Mouse (Mus musculus): ENCODE measurements around the gene Smad3. TPM values are rescaled to one million over a fixed set of nuclear protein-coding genes. Genes with fewer than 3 reads are reported as not detected.

Gene Smad3
- polyA plus RNA-seq, 1 experiment, result 6.1 TPM

DNA sequence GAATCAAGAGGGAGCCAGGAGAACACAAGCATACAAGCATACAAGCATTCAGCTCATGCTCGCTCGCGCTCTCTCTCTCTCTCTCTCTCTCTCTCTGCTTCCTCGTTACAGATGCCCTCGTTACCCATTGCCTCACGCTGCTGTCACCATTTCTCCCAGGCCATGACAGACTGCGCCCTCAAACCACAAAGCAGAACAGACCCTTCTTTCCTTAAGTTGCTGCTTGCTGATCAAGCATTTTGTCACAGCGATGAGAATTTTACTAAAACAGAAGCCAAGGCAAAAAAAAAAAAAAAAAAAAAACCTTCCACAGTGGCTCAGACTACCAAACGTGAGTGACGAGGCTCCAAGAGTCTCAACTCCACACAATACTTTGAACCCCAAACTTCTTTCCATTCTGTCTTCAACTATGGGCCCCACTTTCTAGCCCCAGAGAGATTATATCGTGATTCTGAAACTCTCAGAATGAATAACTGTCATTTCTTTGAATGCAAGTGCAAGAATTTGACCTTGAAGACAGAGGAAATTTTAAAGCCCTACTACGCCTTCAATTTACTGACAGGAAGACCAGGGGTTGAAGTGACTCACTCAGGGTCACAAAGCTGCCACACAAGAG, 19.6 kb downstream of the Smad3 start:
- H3K27ac ChIP-seq (ENCODE audit: control insufficient read depth, insufficient read depth, low read depth, low read length), result no peak overlapping the region
- H3K4me1 ChIP-seq (ENCODE audit: control insufficient read depth, insufficient read depth, low read length), result no peaks in the 10 kb centered on the region
- H3K27me3 ChIP-seq (ENCODE audit: control insufficient read depth, insufficient read depth, low read length), result no peaks in the 10 kb centered on the region
- no peak for TF ChIP-seq CTCF (IDR thresholded peaks at IDR 0.05; ENCODE audit: control insufficient read depth, insufficient read depth, insufficient replicate concordance, low read depth, low read length)
- no peak for TF ChIP-seq POLR2A (IDR thresholded peaks at IDR 0.05; ENCODE audit: control insufficient read depth, low read depth, low read length)
- no peak overlapping the region for H3K4me3 ChIP-seq (ENCODE audit: control insufficient read depth, low read depth, low read length)
- H3K36me3 ChIP-seq (ENCODE audit: control insufficient read depth, insufficient read depth, low read length), result no peaks in the 10 kb centered on the region

DNA sequence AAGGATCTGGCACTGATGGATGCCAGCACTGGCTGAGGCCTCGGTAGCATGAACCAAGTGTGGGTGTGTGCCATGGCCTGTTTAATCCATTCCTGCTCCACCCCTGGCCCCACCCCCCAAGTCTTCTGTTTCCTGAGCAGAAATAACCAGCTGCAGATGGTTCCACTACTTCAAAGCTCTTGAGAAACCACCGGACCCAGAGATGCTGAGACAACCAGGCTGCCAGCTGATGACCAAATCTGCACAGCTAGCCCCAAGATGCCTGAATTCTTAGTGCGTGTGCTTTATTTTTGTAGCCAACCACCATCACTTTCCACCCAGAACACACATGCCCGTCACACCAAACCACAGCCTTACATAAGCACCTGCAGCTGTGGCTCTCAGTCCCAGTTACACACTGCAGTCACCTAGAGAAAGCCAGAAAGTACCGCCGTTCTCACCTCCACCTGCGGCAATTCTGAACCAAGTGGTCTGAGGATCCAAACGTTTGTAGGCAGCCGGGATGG, 20.3 kb downstream of the Smad3 start:
- Histone ChIP-seq H3K4me3 (ENCODE audit: control insufficient read depth, low read depth, low read length) (no peak overlapping the region), H3K4me1 (ENCODE audit: control insufficient read depth, insufficient read depth, low read length) (no peaks in the 10 kb centered on the region), H3K27me3 (ENCODE audit: control insufficient read depth, insufficient read depth, low read length) (no peaks in the 10 kb centered on the region), H3K27ac (ENCODE audit: control insufficient read depth, insufficient read depth, low read depth, low read length) (no peak overlapping the region), H3K36me3 (ENCODE audit: control insufficient read depth, insufficient read depth, low read length) (no peaks in the 10 kb centered on the region)
- TF ChIP-seq POLR2A (IDR thresholded peaks at IDR 0.05; ENCODE audit: control insufficient read depth, low read depth, low read length), result no peak
- TF ChIP-seq CTCF (IDR thresholded peaks at IDR 0.05; ENCODE audit: control insufficient read depth, insufficient read depth, insufficient replicate concordance, low read depth, low read length), result no peak

DNA sequence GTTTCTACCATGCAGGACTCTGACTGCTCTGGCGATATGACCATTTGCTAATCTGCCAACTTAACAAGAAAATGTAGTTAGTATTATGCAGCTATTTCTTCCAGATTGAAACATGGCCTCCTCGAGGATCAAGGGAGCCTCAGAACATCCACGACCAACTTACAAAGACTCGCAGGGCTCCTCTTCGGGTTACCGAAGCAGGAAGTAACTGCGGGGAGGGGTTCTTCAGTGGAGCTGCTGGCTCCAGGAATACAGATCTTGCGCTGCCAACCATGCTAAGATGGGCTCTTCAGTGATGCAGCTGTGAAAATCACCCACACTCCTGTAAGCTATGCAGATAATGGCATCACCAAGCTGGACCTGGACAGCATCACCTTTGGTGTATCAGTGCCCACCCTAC, 23.5 kb downstream of the Smad3 start:
- H3K4me1 ChIP-seq (ENCODE audit: control insufficient read depth, insufficient read depth, low read length), result no peaks in the 10 kb centered on the region
- no peaks in the 10 kb centered on the region for H3K36me3 ChIP-seq (ENCODE audit: control insufficient read depth, insufficient read depth, low read length)
- H3K4me3 ChIP-seq (ENCODE audit: control insufficient read depth, low read depth, low read length), result peak overlapping the region; percentile 57
- no peaks in the 10 kb centered on the region for H3K27me3 ChIP-seq (ENCODE audit: control insufficient read depth, insufficient read depth, low read length)
- no peak overlapping the region for H3K27ac ChIP-seq (ENCODE audit: control insufficient read depth, insufficient read depth, low read depth, low read length)
- TF ChIP-seq POLR2A (IDR thresholded peaks at IDR 0.05; ENCODE audit: control insufficient read depth, low read depth, low read length) (no peak), CTCF (IDR thresholded peaks at IDR 0.05; ENCODE audit: control insufficient read depth, insufficient read depth, insufficient replicate concordance, low read depth, low read length) (no peak)

DNA sequence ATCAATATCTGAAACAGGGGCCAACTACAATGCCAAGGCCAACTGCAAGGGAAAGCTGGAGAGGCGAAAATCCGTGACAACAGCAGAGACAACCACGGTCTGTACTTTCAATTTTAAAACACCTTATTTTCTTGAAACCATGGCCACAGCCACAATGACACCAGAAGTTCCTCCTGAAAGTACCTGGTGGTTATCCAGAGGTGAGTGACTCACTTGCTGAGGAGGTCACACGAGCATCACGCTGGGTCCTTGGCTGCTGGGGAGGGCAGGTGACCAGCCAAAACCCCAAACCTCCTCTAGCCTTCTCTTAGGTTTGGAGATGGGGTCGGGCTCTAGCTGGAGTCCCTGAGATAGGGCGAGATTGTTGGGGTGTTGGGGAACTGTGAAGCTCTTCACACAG, 25.1 kb downstream of the Smad3 start:
- TF ChIP-seq POLR2A (IDR thresholded peaks at IDR 0.05; ENCODE audit: control insufficient read depth, low read depth, low read length) (no peak), CTCF (IDR thresholded peaks at IDR 0.05; ENCODE audit: control insufficient read depth, insufficient read depth, insufficient replicate concordance, low read depth, low read length) (no peak)
- no peaks in the 10 kb centered on the region for H3K4me1 ChIP-seq (ENCODE audit: control insufficient read depth, insufficient read depth, low read length)
- H3K27ac ChIP-seq (ENCODE audit: control insufficient read depth, insufficient read depth, low read depth, low read length), result no peak overlapping the region
- H3K27me3 ChIP-seq (ENCODE audit: control insufficient read depth, insufficient read depth, low read length), result no peaks in the 10 kb centered on the region
- H3K4me3 ChIP-seq (ENCODE audit: control insufficient read depth, low read depth, low read length), result peak overlapping the region; percentile 41
- H3K36me3 ChIP-seq (ENCODE audit: control insufficient read depth, insufficient read depth, low read length), result no peaks in the 10 kb centered on the region

DNA sequence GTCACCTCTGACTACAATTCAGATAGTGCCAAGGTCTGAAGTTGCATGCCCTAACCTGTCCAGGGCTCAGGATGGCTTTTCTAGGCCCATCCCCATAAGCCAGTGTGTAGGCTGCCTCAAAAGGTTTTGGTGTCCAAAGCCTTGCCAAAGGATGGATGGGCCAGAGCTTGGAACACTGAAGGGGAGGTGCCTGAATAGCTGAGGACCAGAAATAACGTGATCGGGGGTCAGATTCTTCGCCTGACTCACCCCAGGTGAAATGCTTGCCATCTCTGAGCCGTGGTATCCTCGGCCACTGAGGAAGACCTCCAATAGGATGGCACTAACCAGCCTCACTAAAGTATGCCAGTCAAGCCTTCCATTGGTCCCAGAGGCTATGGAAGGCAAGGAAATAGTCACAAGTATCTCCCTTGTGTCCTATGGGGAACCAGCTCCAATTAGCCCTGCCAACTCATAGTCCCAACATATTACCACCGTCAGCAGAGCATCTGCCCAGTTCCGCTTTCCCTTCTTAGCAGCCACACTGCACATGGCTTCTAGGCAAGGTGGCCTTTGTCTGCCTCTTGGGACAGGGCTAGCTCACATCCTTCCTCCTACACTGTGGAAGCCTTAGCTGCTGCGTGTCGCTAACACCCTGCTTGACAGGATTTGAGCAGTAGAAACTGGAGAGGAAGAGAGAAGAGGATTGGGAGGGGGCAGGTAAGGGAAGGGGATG, 26.5 kb downstream of the Smad3 start:
- Histone ChIP-seq H3K4me1 (ENCODE audit: control insufficient read depth, insufficient read depth, low read length) (no peaks in the 10 kb centered on the region), H3K27me3 (ENCODE audit: control insufficient read depth, insufficient read depth, low read length) (no peaks in the 10 kb centered on the region)
- TF ChIP-seq CTCF (IDR thresholded peaks at IDR 0.05; ENCODE audit: control insufficient read depth, insufficient read depth, insufficient replicate concordance, low read depth, low read length) (no peak), POLR2A (IDR thresholded peaks at IDR 0.05; ENCODE audit: control insufficient read depth, low read depth, low read length) (no peak)

DNA sequence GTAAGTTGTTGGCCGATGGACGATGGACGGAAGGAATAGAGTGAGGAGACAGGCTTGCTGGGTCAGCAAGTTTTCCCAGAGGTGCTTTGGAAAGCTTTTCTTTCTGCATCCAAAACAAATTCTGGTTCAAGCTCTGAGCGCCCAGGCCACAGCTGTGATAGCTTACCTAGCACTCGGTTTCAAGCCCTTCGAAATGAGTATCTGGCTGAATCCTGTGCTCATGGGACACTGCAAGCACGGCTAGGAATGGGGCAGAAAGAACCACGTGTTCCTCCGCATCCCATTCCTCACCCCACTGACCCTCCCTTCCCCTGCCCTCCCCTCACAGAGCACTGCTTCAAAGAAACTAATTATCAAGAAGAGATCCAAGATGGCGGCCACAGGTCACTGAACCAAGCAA, 28.8 kb downstream of the Smad3 start:
- no peak overlapping the region for H3K27ac ChIP-seq (ENCODE audit: control insufficient read depth, insufficient read depth, low read depth, low read length)
- no peaks in the 10 kb centered on the region for H3K27me3 ChIP-seq (ENCODE audit: control insufficient read depth, insufficient read depth, low read length)
- no peak for TF ChIP-seq POLR2A (IDR thresholded peaks at IDR 0.05; ENCODE audit: control insufficient read depth, low read depth, low read length)
- no peak for TF ChIP-seq CTCF (IDR thresholded peaks at IDR 0.05; ENCODE audit: control insufficient read depth, insufficient read depth, insufficient replicate concordance, low read depth, low read length)
- H3K36me3 ChIP-seq (ENCODE audit: control insufficient read depth, insufficient read depth, low read length), result no peaks in the 10 kb centered on the region
- H3K4me3 ChIP-seq (ENCODE audit: control insufficient read depth, low read depth, low read length), result no peak overlapping the region
- no peaks in the 10 kb centered on the region for H3K4me1 ChIP-seq (ENCODE audit: control insufficient read depth, insufficient read depth, low read length)

More for the DNA sequence above, 26.5 kb downstream of the Smad3 start:
- Histone ChIP-seq H3K4me3 (ENCODE audit: control insufficient read depth, low read depth, low read length) (no peak overlapping the region), H3K36me3 (ENCODE audit: control insufficient read depth, insufficient read depth, low read length) (no peaks in the 10 kb centered on the region), H3K27ac (ENCODE audit: control insufficient read depth, insufficient read depth, low read depth, low read length) (no peak overlapping the region)

DNA sequence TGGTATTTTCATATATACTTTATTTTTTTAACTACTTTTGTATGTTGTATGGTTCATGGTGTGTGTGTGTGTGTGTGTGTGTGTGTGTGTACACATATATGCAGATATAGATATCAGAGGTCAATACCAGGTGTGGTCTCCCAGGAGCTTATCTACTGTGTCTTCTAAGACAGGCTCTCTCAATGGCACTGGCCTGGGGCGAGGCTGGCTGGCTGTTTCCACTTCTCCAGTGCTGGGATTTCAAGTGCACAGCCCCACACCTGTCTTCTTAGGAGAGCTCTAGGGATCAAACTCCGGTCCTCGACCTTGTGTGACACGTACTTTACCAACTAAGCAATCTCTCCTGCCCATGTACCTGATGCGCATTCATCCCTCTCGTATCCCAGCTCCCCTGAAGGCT, 30.7 kb downstream of the Smad3 start:
- Histone ChIP-seq H3K4me3 (ENCODE audit: control insufficient read depth, low read depth, low read length) (no peak overlapping the region), H3K27ac (ENCODE audit: control insufficient read depth, insufficient read depth, low read depth, low read length) (no peak overlapping the region), H3K27me3 (ENCODE audit: control insufficient read depth, insufficient read depth, low read length) (no peaks in the 10 kb centered on the region), H3K36me3 (ENCODE audit: control insufficient read depth, insufficient read depth, low read length) (no peaks in the 10 kb centered on the region), H3K4me1 (ENCODE audit: control insufficient read depth, insufficient read depth, low read length) (no peaks in the 10 kb centered on the region)
- TF ChIP-seq POLR2A (IDR thresholded peaks at IDR 0.05; ENCODE audit: control insufficient read depth, low read depth, low read length) (no peak), CTCF (IDR thresholded peaks at IDR 0.05; ENCODE audit: control insufficient read depth, insufficient read depth, insufficient replicate concordance, low read depth, low read length) (no peak)
